Mouse (Mus musculus) forebrain, embryonic 10.5 days (tissue): ENCODE measurements around the gene Olfr365. TPM values are rescaled to one million over a fixed set of nuclear protein-coding genes. Genes with fewer than 3 reads are reported as not detected.

Source experiments
- DNase-seq: peaks from one replicate; pipeline ENCODE4 v3.0.0-alpha.2; 2017; ENCODE audit warnings: low spot score; ENCODE audit errors: extremely low spot score
- H3K27ac ChIP-seq: fragments of 300-500 bp; sonication (generic); 2 replicates; pipeline ENCODE4 v1.5.1; 2016; ENCODE audit warnings: mild to moderate bottlenecking
- H3K27me3 ChIP-seq: fragments of 300-500 bp; sonication (generic); 2 replicates; pipeline ENCODE4 v1.6.1; 2016; ENCODE audit warnings: mild to moderate bottlenecking; ENCODE audit not compliant: poor library complexity, severe bottlenecking
- H3K36me3 ChIP-seq: fragments of 300-500 bp; sonication (generic); replicated peaks from 2 replicates; pipeline ENCODE4 v1.6.1; 2016; ENCODE audit warnings: mild to moderate bottlenecking, moderate library complexity
- H3K4me1 ChIP-seq: fragments of 300-500 bp; sonication (generic); 2 replicates; pipeline ENCODE4 v1.6.1; 2016
- H3K4me3 ChIP-seq: fragments of 300-500 bp; sonication (generic); 2 replicates; pipeline ENCODE4 v1.5.1; 2016; ENCODE audit warnings: mild to moderate bottlenecking, moderate library complexity
- H3K9me3 ChIP-seq: fragments of 300-500 bp; sonication (generic); 2 replicates; pipeline ENCODE4 v1.6.1; 2016; ENCODE audit warnings: mild to moderate bottlenecking, moderate library complexity
- WGBS: fragments of 180-500 bp; shearing (Covaris S2); methylation state at CpG from one replicate; pipeline ENCODE4 v1.1.7; 2016; 5-methylcytosine and 5-hydroxymethylcytosine counted together
- polyA plus RNA-seq: library from polyadenylated mRNA; unstranded; fragments of >200 nt; fragmentation: Nextera tagmentation; extraction: Ambion mirVana; gene quantifications from 2 replicates; pipeline ENCODE4 v1.2.1, GENCODE M21; 2016

The Olfr365 gene
- polyA plus RNA-seq, result not detected in 2 replicates

DNA sequence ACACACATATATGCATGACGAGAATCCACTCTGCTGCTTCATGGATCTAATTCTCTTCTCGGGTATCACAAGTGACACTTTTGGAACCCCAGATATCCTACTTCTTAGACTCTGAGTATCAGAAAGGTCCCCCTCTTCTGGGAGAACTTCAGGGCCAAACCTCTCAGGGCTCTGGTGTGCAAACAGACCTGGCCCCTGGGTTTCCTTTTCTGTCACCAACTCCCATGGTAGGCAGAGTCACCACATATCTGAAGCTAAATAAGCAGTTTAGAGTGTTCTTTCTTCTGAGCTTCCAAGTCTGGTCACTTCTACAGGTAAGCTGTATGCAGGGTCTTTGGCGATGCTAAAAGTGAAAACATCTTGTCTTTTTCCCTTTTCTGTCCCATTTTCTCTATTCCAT lies at the start of gene Olfr365:
Gene Olfr365, plus strand, starts transcription at position 301 of the 400 bp plus-strand sequence.
- Histone ChIP-seq H3K4me1 (no peaks in the 10 kb centered on the region), H3K27ac (no peak within 1 kb of the TSS), H3K4me3 (no peak within 1 kb of the TSS), H3K36me3 (no peaks in the 10 kb centered on the region), H3K27me3 (no peaks in the 10 kb centered on the region), H3K9me3 (peaks cover 18% of the 10 kb centered on the region)
- DNase-seq, result no peak
- 81% methylated on average over 3 of the region's 3 CpGs for WGBS

- whole genome bisulfite sequencing, result 89% methylated on average over 3 of the region's 3 CpGs
- H3K36me3 ChIP-seq, result no peaks in the 10 kb centered on the region
- no peaks in the 10 kb centered on the region for H3K27me3 ChIP-seq
- H3K9me3 ChIP-seq, result peaks cover 29% of the 10 kb centered on the region
- H3K27ac ChIP-seq, result no peak within 1 kb of the TSS
- H3K4me1 ChIP-seq, result no peaks in the 10 kb centered on the region
- no peak for DNase-seq
- H3K4me3 ChIP-seq, result no peak within 1 kb of the TSS
These were observed 49.0 kb upstream of the Olfr365 start, which contains the start of gene Olfr364-ps1 for GRCm38 (mm10) chr2:37139022-37139421. Olfr364-ps1 (plus strand) TSS chr2:37139322.

DNA sequence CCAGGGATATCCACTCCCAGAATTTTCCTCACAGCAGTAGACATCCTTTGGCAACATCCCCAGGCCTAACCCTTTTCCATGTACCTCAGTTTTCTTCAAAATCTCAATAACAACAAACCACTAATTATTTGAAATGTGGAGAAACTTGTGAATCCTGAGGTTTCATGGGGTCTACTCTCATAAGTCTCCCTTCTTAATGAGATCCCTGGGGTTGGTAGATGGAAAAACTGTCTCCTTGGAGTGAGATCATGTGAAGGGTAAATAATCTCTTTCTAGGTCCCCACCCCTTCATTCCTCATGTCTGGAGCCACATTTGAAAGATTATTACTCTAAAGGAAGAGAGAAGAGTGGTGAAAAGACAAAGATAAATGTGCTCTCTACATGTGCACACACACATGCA lies 23.3 kb downstream of the Olfr365 start, which contains the start of gene Olfr366:
Gene Olfr366, plus strand, starts transcription at position 301 of the 400 bp plus-strand sequence.
- Histone ChIP-seq H3K27ac (no peak within 1 kb of the TSS), H3K4me3 (no peak within 1 kb of the TSS), H3K4me1 (no peaks in the 10 kb centered on the region), H3K9me3 (peaks cover 44% of the 10 kb centered on the region), H3K27me3 (no peaks in the 10 kb centered on the region), H3K36me3 (no peaks in the 10 kb centered on the region)
- no peak for DNase-seq

Other genes with a start within 250 kb of the Olfr365 start
- gene Olfr357, start 194.4 kb upstream of the Olfr365 start, polyA plus RNA-seq, result not detected in 2 replicates
- not detected in 2 replicates for gene Olfr358, start 178.9 kb upstream of the Olfr365 start, polyA plus RNA-seq
- gene Olfr360, start 122.5 kb upstream of the Olfr365 start, polyA plus RNA-seq, result not detected in 2 replicates
- gene Olfr361, start 98.9 kb upstream of the Olfr365 start, polyA plus RNA-seq, result not detected in 2 replicates
- gene Olfr362, start 70.3 kb upstream of the Olfr365 start, polyA plus RNA-seq, result not detected in 2 replicates
- gene Olfr364-ps1, start 48.9 kb upstream of the Olfr365 start, polyA plus RNA-seq, result not detected in 2 replicates
- gene Olfr366, start 23.4 kb downstream of the Olfr365 start, polyA plus RNA-seq, result not detected in 2 replicates
- gene Olfr368, start 138.3 kb downstream of the Olfr365 start, polyA plus RNA-seq, result not detected in 2 replicates
- gene Pdcl, start 171.1 kb downstream of the Olfr365 start, polyA plus RNA-seq, result 49.5 and 50.8 TPM in 2 replicates
- gene Rc3h2, start 234.7 kb downstream of the Olfr365 start, polyA plus RNA-seq, result 17.9 and 20.5 TPM in 2 replicates